Mouse (Mus musculus) liver, postnatal 0 days (tissue): ENCODE measurements around the gene Cfap97.

Experiments
- CTCF ChIP-seq: sonication (generic); IDR thresholded peaks from 2 replicates; pipeline ENCODE4 v1.5.1; 2016; ENCODE audit warnings: antibody characterized with exemption, low read depth
- EP300 ChIP-seq: IDR thresholded peaks from 2 replicates; pipeline ENCODE4 v1.6.1; 2016; ENCODE audit warnings: antibody characterized with exemption, low read depth, mild to moderate bottlenecking

- TF ChIP-seq CTCF (no peak), EP300 (no peak)
These were observed at the start of gene Cfap97 for GRCm38 (mm10) chr8:46151202-46152062.
